Mouse (Mus musculus): ENCODE results near the gene Mier1. TPM values are rescaled to one million over a fixed set of nuclear protein-coding genes. Genes with fewer than 3 reads are reported as not detected.
A peak's percentile ranks its signal among the peaks of the same experiment; 100 is the strongest.

Gene Mier1
- polyA plus RNA-seq, 1 experiment = 70.0 TPM

DNA sequence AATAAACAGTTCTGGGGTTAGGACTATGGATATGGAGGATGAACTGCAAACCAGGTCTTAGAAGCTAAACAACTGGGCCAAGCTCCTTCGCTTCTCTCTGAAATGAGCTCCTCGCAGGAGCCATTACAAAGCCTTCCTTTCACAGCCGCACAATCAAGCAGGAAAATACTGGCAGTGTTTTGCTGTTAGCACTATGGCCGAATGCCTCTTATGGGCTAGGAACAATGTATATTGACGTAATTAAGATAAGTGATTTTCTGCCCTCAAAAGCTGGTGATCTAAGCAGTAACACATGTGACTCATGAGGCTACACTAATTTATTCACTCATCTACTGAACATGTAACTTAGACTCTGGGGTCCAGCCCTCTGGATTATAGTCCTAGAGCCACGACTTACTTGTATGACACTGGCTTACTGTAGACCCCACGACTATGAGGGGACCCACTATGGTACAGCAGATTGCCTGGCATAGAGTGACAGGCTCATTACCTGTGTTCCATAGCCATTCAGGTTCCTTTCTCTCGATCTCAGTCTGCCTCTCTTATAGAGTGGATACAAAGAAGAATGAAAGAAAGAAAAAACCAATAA, 66.2 kb downstream of the Mier1 start:
- no peak overlapping the region for H3K27ac ChIP-seq (ENCODE audit: insufficient read depth, low read length)
- no peak overlapping the region for H3K4me3 ChIP-seq (ENCODE audit: insufficient read depth, low read length)
- H3K4me1 ChIP-seq (ENCODE audit: control insufficient read depth, insufficient read depth, low read length) = peaks cover 4% of the 10 kb centered on the region; the same call in 1 of the 2 replicates
- TF ChIP-seq POLR2A (IDR thresholded peaks at IDR 0.05; ENCODE audit: low read depth, low read length) (no peak), CTCF (IDR thresholded peaks at IDR 0.05; ENCODE audit: borderline replicate concordance, insufficient read depth, low read length) (no peak)

DNA sequence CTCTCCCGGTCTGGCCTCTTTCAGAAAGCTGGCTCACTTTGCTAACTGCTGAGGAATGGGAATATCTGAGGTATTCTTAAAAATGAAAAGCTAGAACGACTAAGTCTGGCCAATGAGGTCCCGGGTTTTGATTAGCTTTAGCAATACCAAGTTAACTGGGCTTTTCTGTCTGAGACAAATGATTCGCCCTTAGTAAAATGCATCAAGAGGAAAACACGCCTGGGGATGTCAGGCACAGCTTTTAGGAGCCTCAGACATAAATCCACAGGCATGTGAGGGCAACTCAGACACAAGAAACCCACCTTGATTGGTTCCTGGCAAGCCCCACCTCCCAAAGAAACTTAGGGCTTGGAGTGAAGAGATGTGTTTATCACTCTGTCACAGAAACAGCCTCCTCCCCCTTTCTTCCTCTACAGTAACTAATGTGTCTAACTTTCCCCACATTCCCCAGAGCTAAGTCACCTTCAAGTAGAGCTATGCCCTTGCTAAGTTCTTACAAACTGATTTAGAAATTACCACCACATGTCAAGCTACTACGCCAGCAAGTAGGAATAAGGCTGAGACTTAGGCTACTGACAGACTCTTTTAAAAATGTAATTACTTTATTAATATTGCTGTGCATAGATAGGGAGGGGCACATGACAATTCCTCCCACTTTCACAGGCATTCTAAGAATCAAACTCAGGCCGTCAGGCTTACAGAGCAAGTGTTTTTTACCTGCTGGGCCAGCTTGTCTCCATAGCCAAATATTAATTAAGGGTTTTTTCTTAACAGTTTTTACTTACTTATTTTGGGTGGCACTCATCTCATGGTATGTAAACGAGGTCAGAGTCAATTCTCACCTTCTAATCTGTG, 74.8 kb downstream of the Mier1 start:
- Histone ChIP-seq H3K27ac (ENCODE audit: insufficient read depth, low read length) (peak overlapping the region; percentile 86), H3K4me1 (ENCODE audit: control insufficient read depth, insufficient read depth, low read length) (peaks cover 8% of the 10 kb centered on the region), H3K4me3 (ENCODE audit: insufficient read depth, low read length) (no peak overlapping the region)
- TF ChIP-seq POLR2A (IDR thresholded peaks at IDR 0.05; ENCODE audit: low read depth, low read length) (no peak), CTCF (IDR thresholded peaks at IDR 0.05; ENCODE audit: borderline replicate concordance, insufficient read depth, low read length) (no peak)

DNA sequence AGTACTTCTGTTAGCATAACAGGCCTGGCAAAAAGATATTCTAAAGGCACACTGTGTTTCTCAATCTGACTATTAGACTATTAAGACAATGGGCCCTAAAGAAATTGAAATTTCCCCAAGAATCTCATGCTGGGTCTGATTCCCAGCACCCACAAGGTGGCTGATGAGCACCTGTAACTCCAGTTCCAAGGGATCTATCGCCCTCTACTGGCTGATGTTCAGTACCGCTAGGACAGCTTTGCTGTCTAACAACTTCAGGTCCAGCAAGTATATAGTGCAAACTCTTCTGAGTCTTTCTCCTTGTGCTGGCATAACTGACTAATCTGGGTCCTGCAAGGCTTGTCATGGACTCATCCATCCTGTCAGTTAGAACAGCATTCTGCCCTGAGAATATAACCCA, 78.2 kb downstream of the Mier1 start:
- TF ChIP-seq POLR2A (IDR thresholded peaks at IDR 0.05; ENCODE audit: low read depth, low read length) = no peak
- TF ChIP-seq CTCF (IDR thresholded peaks at IDR 0.05; ENCODE audit: borderline replicate concordance, insufficient read depth, low read length) = no peak
- Histone ChIP-seq H3K27ac (ENCODE audit: insufficient read depth, low read length) (no peak overlapping the region), H3K4me3 (ENCODE audit: insufficient read depth, low read length) (no peak overlapping the region), H3K4me1 (ENCODE audit: control insufficient read depth, insufficient read depth, low read length) (peaks cover 8% of the 10 kb centered on the region)

DNA sequence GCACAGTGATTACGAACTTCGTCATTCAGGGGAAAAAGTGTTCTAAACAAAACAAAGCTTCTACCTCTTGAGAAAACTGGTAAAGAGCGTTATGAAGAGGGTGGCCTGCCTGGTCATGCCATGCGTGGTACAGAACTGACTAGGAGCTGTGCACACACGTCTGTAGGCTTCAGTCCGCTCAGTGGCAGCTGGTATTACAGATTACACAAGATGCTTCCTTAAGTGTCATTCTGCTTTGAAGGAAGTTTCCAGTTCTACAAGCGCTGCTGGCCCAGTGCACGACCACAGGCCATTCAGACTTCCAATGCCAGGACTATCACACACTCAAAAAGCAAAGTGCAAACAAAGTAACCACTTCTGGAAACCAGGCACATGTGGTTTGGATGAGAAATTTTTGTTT, 83.2 kb downstream of the Mier1 start:
- Histone ChIP-seq H3K4me1 (ENCODE audit: control insufficient read depth, insufficient read depth, low read length) (no peaks in the 10 kb centered on the region), H3K27ac (ENCODE audit: insufficient read depth, low read length) (no peak overlapping the region), H3K4me3 (ENCODE audit: insufficient read depth, low read length) (no peak overlapping the region)
- TF ChIP-seq CTCF (IDR thresholded peaks at IDR 0.05; ENCODE audit: borderline replicate concordance, insufficient read depth, low read length) (no peak), POLR2A (IDR thresholded peaks at IDR 0.05; ENCODE audit: low read depth, low read length) (no peak)

DNA sequence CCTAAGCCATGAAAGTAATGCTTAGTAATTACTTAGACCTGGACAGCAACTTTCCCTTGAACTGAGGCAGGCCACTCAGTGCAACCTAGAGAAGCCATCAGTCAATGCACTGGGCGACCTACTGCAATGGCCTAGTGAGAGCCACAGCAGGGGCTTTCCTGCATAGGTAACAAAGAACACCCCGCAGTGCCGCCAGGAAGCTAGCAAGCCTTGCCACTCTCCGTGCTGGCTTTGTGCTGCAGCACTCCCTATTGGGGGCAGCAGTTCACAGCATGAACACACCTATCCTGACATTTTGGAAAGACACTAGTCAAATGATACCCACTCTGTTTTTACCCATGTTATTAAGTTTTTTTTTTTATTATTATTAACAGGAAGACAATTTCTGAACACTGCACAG, 84.9 kb downstream of the Mier1 start:
- H3K27ac ChIP-seq (ENCODE audit: insufficient read depth, low read length) = no peak overlapping the region
- no peaks in the 10 kb centered on the region for H3K4me1 ChIP-seq (ENCODE audit: control insufficient read depth, insufficient read depth, low read length)
- TF ChIP-seq CTCF (IDR thresholded peaks at IDR 0.05; ENCODE audit: borderline replicate concordance, insufficient read depth, low read length) (no peak), POLR2A (IDR thresholded peaks at IDR 0.05; ENCODE audit: low read depth, low read length) (no peak)
- H3K4me3 ChIP-seq (ENCODE audit: insufficient read depth, low read length) = no peak overlapping the region

GRCm38 (mm10) chr4:103200046-103200445, 85.9 kb downstream of the Mier1 start:
- TF ChIP-seq POLR2A (IDR thresholded peaks at IDR 0.05; ENCODE audit: low read depth, low read length) = no peak
- no peak for TF ChIP-seq CTCF (IDR thresholded peaks at IDR 0.05; ENCODE audit: borderline replicate concordance, insufficient read depth, low read length)
- Histone ChIP-seq H3K4me1 (ENCODE audit: control insufficient read depth, insufficient read depth, low read length) (no peaks in the 10 kb centered on the region), H3K4me3 (ENCODE audit: insufficient read depth, low read length) (no peak overlapping the region), H3K27ac (ENCODE audit: insufficient read depth, low read length) (no peak overlapping the region)

GRCm38 (mm10) chr4:103203646-103204045, 89.5 kb downstream of the Mier1 start:
- Histone ChIP-seq H3K27ac (ENCODE audit: insufficient read depth, low read length) (no peak overlapping the region), H3K4me3 (ENCODE audit: insufficient read depth, low read length) (no peak overlapping the region), H3K4me1 (ENCODE audit: control insufficient read depth, insufficient read depth, low read length) (no peaks in the 10 kb centered on the region)
- no peak for TF ChIP-seq POLR2A (IDR thresholded peaks at IDR 0.05; ENCODE audit: low read depth, low read length)
- TF ChIP-seq CTCF (IDR thresholded peaks at IDR 0.05; ENCODE audit: borderline replicate concordance, insufficient read depth, low read length) = no peak

GRCm38 (mm10) chr4:103208553-103208952, 94.4 kb downstream of the Mier1 start:
- TF ChIP-seq CTCF (IDR thresholded peaks at IDR 0.05; ENCODE audit: borderline replicate concordance, insufficient read depth, low read length) (no peak), POLR2A (IDR thresholded peaks at IDR 0.05; ENCODE audit: low read depth, low read length) (no peak)
- Histone ChIP-seq H3K27ac (ENCODE audit: insufficient read depth, low read length) (no peak overlapping the region), H3K4me3 (ENCODE audit: insufficient read depth, low read length) (no peak overlapping the region), H3K4me1 (ENCODE audit: control insufficient read depth, insufficient read depth, low read length) (no peaks in the 10 kb centered on the region)

- H3K27ac ChIP-seq (ENCODE audit: insufficient read depth, low read length) = peak overlapping the region; percentile 66
- no peaks in the 10 kb centered on the region for H3K4me1 ChIP-seq (ENCODE audit: control insufficient read depth, insufficient read depth, low read length)
- no peak for TF ChIP-seq POLR2A (IDR thresholded peaks at IDR 0.05; ENCODE audit: low read depth, low read length)
- peak overlapping the region; percentile 69 for H3K4me3 ChIP-seq (ENCODE audit: insufficient read depth, low read length)
Observed at GRCm38 (mm10) chr4:103213859-103214497, 99.8 kb downstream of the Mier1 start.

GRCm38 (mm10) chr4:103214498-103214924, 100.3 kb downstream of the Mier1 start:
- peak overlapping the region; percentile 69 for H3K4me3 ChIP-seq (ENCODE audit: insufficient read depth, low read length)
- no peaks in the 10 kb centered on the region for H3K4me1 ChIP-seq (ENCODE audit: control insufficient read depth, insufficient read depth, low read length)
- peak overlapping the region; percentile 66 for H3K27ac ChIP-seq (ENCODE audit: insufficient read depth, low read length)
- TF ChIP-seq POLR2A (IDR thresholded peaks at IDR 0.05; ENCODE audit: low read depth, low read length) (peak; percentile 63), CTCF (IDR thresholded peaks at IDR 0.05; ENCODE audit: borderline replicate concordance, insufficient read depth, low read length) (no peak)

Other genes with a start within 250 kb of the Mier1 start
- not detected in 2 replicates for gene Tctex1d1, start 135.8 kb upstream of the Mier1 start, polyA plus RNA-seq (2011; ENCODE audit: insufficient read length, low read depth, missing spikeins)
- gene Insl5, start 87.5 kb upstream of the Mier1 start, polyA plus RNA-seq (2011; ENCODE audit: insufficient read length, low read depth, missing spikeins) = not detected in 2 replicates
- 2.8 and 4.3 TPM in 2 replicates for gene Wdr78, start 165 bp downstream of the Mier1 start, polyA plus RNA-seq (2011; ENCODE audit: insufficient read length, low read depth, missing spikeins)
- gene Slc35d1, start 100.8 kb downstream of the Mier1 start, polyA plus RNA-seq (2011; ENCODE audit: insufficient read length, low read depth, missing spikeins) = 14.0 and 20.6 TPM in 2 replicates
- gene 4921539E11Rik, start 176.5 kb downstream of the Mier1 start, polyA plus RNA-seq (2011; ENCODE audit: insufficient read length, low read depth, missing spikeins) = not detected in 2 replicates
- gene Oma1, start 199.4 kb downstream of the Mier1 start, polyA plus RNA-seq (2011; ENCODE audit: insufficient read length, low read depth, missing spikeins) = 15.4 and 17.1 TPM in 2 replicates